Mouse (Mus musculus) erythroblast, embryonic 14.5 days (primary cell): ENCODE data around the gene Wrap73.

Experiments used
- GATA1 ChIP-seq: IDR thresholded peaks from 2 replicates; pipeline ENCODE4 v1.6.1; 2012; ENCODE audit warnings: low read length, inconsistent platforms, mixed read lengths
- TAL1 ChIP-seq: IDR thresholded peaks from 3 replicates; pipeline ENCODE4 v1.6.1; 2012; ENCODE audit warnings: low read length, inconsistent platforms, mixed read lengths

DNA sequence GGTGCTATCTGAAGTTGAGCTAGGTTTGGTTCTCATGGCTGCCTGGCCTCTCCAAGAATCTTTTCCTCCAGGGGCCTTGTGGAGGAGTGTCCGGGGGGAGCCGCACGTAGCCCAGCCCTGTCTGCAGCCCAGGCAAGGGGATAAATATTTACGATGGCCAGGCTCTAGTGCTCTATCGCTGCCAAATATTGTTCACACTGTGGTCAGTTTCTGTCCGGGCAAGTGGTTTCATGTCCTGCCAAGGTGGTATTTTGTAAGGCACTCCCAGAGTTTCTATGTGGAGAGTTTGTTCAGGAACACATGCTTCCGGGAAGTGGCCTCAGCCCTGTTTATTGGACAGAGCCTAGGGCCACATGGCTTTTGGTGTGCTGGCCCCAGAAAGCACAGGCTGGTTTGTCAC is 38.8 kb downstream of the Wrap73 start:
- TF ChIP-seq TAL1 (no peak), GATA1 (no peak)
